Comparison of ENCODE assay signal across 13 mouse cellular contexts in genomic region chr1:171349210-171349609, GRCm38 (mm10).
"Had no signal": no experiment of that assay in that cellular context is flagged by ENCODE, and none has a peak within 500 bp of the region (broad histone marks: within the 10 kb centered on the region; RNA-seq: fewer than 3 reads in every experiment).

No protein-coding gene starts in this region.

- H3K27me3 ChIP-seq: liver, embryonic 15.5 days; midbrain, embryonic 13.5 days; neural tube, embryonic 15.5 days; stomach, embryonic 15.5 days had no signal

- H3K36me3 ChIP-seq: liver, embryonic 15.5 days; neural tube, embryonic 15.5 days; stomach, embryonic 15.5 days had no signal

- DNase-seq: kidney, adult 18-20 months; layer of hippocampus, adult 9-11 months; layer of hippocampus, postnatal 36 days; lung, adult 2 months; lung, postnatal 36 days; spleen, adult 18-20 months; thymus, postnatal 36 days had no signal

- H3K4me3 ChIP-seq: liver, embryonic 15.5 days; midbrain, embryonic 13.5 days; neural tube, embryonic 15.5 days; stomach, embryonic 15.5 days had no signal

- H3K9ac ChIP-seq: liver, embryonic 15.5 days; midbrain, embryonic 13.5 days; neural tube, embryonic 15.5 days; stomach, embryonic 15.5 days had no signal

- ATAC-seq: lung, postnatal 0 days; midbrain, embryonic 13.5 days had no signal

- H3K9me3 ChIP-seq: liver, embryonic 15.5 days; midbrain, embryonic 13.5 days; neural tube, embryonic 15.5 days; stomach, embryonic 15.5 days had no signal

- H3K4me2 ChIP-seq: liver, embryonic 11.5 days; liver, embryonic 15.5 days; midbrain, embryonic 13.5 days; neural tube, embryonic 15.5 days; stomach, embryonic 15.5 days had no signal

- H3K27ac ChIP-seq: liver, embryonic 15.5 days; midbrain, embryonic 13.5 days; neural tube, embryonic 15.5 days; stomach, embryonic 15.5 days had no signal
